Mouse (Mus musculus): ENCODE measurements around the gene Ddx11.
"Not testable (repeated sequence)": the region's sequence is repeated elsewhere in the genome, so short reads cannot be mapped to it uniquely, and the experiment has no call there.

The Ddx11 gene

DNA sequence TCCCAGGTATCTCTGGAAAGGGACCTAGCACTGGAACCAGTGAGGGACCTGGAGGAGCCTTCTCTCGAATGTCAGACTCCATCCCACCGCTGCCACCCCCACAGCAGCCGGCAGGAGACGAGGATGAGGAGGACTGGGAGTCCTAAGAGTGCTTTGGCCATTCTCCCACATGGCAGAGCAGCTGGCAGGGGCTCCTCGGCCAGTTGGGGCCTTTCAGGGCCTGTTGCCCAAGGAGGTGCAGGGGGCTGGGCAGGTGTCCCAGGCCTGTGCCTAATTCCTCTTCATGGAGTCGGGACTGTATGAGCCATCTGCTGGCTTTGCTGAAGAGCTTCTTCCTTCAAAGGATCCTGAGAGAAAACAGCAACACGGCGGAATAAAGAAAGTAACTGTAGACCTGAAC, 4.3 kb upstream of the Ddx11 start:
- no peak for DNase-seq

DNA sequence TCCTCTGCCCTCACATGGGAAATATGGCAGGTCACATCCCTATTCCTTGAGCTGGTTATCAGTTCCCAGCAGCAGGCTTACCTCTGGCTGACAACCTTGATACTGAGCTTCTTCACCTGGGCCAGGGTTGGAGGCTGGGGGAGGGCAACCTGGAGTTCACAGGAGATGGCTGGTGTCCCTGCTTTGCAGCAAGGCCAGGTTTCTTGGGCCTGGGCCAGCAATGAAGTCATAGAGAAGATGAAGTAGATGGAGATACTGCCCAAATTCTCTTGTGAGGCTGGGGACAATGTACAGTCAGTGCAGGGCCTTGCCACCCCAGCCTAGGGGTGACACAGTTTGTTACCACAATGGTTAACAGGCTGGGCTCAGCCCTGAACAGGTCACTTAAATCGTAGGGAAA, 2.6 kb upstream of the Ddx11 start:
- no peak for DNase-seq

DNA sequence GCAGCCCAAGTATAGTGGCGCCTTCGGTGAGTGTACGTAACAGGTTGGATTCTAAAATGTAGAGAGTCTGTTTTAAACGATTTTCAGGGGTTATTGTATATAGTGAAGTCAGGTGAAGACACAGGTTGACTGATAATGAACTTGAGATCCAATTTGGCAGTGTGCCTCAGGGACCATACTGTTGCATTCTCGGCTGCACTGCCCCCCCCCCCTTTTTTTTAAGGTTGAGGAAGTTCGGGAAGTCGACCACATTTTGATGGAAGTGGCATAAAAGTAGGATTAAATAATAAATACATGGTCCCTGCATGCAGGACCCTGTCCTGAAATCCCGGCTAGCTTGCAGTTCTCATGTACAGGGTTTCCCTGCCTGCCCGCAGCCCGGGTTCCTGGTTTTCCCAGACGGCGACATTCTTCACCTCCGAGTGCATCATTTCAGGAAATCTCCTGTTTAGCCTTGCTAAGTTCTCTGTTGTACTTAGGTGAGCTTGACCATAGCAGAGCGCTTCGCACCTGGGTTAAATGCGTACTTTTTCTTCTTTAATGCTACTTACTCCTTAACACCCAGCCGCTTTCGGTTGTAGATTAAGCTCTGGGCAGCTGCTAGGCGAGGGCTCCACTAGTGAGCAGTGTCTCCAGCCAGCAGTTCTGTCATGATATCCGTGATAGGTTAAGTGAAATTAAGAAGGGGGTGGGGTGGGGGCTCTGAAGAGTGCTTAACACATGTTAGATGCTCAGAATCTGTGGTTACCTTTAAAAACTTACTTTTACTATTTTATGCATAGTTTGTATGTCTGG, 693 bp downstream of the Ddx11 start:
- peak in 1 of 2 experiments; percentile 16 for DNase-seq

DNA sequence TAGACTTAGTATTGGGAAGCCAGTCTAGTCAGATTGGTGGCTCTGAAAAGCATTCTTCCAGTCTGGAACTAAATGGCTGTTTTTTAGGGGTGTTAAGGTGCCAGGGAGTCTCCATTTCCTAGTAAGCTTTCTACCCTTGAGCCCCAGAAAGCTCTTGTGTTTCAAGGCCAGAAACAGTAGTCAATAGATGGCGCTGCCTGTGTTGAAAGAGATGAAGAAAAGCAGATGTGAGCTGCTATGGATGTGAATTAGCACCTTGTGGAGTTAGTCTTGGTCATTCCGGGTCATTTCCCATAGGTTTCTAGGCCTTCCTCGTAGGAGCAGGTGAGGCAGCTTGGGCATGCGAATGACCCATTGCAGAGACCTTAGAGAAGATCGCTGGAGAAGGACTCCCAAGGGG, 1.9 kb downstream of the Ddx11 start:
- DNase-seq, result no peak

DNA sequence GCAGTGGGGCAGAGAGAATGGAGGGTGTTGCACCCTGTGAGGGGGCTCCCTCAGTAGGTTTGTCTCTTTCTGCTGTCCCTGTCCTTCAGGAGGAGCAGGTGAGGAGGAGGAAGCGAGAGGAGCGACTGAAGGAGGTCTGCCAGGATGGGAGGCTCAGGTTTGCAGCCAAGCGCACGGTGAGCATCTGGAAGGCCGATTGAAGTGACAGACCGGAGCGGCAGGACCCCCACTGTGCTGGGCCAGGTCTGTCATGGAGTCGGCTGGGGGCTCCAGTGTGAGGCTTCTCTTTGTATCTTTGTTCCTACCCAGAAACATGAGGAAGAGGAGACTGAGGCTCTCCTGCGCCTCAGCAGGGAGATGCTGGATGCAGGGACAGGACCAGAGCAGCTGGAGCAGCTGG, 7.1 kb downstream of the Ddx11 start:
- DNase-seq, result no peak

DNA sequence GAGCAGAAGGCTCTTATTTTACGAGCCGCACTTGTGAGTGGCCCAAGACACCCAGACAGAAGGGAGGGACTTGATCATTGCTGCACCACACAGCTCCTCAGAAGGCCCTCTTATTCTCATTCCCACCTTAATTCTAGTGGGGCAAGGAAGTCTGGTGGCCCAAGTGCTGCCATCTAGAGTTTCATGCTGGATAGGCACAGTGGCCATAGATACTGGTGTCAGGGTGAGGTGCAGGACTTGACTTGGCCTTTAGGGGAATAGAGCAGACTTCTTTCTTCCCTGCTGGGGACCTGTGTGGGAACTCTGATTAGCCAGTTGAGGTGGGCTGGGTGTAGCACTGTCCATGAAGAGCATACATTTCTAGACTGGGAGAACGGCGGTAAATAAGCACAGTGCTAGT, 7.9 kb downstream of the Ddx11 start:
- peak in 1 of 2 experiments; percentile 33 for DNase-seq

DNA sequence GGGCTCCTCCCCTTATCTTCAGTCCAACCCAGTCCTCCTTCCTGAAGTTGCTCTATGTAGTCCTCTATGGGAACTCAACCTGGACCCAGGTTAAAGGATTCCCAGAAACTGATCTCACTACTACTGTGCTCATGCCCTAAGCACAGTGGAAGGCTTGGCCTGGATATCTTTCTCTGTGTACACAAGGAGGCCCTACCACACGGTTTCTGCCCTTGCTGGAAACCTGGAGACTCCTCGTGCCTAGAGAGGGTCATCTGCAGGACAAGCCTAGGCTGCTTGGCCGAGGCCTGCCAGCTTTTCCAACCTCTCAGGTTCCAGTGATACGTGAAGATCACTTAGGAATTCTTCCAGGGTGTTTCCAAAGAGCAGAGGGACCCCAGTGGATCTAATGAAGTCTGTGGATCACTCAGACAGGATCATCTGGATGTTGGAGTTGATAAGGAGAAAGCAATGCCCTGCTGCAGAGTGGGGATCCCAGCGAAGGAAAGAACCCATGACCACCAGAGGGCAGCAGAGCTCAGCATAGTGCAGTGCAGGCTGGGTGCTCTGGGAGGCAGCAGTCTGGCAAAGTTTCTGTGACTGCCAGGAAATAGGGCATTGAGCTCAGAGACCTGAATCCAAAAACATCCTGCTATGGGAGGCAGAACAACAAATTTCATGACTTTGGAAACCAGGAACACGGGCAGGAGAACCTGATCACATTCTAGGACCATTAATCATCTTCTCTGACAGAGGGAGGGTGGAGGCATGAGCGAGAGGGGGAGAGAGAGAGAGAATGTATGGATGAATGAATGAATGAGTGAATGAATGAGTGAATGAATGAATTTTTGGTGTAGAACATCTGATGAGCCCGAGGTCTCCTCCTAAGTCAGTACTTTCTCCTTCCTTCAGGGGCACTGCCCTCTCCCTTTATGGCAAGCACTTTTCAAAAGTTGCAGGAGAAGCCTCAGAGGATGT, 29.7 kb downstream of the Ddx11 start:
- not testable (repeated sequence) for DNase-seq

DNA sequence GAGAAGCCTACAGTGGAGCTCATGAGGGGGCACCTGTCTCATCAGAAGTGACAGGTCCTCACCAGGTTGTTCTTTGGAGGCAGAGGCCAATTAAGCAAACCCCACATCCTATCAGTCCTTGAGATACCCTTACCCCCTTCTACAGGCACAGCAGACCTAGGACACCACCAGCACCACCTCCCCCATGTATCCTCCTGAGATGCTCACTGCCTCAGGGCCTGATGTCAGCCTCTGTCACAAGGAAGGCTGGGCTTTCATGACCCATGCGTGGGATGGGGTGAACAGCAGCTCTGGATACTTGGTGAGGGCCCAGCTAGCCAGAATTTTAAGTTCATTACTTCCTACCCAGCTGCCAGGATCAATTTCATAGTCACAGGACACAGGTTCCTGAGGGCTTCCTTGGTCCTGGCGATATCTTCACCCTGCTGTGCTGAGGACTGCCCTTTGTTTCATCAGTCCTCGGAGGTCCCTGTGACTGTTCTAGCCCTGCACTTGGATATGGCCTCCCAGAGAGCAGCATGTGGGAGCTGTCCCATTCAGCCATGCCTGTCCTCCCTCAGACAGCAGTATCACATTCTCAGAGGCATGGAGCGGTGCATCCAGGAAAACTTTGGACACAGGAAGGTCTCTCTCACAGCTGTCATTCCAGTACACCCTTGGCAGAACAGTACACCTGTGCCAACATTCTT, 30.6 kb downstream of the Ddx11 start:
- DNase-seq, result not testable (repeated sequence)

DNA sequence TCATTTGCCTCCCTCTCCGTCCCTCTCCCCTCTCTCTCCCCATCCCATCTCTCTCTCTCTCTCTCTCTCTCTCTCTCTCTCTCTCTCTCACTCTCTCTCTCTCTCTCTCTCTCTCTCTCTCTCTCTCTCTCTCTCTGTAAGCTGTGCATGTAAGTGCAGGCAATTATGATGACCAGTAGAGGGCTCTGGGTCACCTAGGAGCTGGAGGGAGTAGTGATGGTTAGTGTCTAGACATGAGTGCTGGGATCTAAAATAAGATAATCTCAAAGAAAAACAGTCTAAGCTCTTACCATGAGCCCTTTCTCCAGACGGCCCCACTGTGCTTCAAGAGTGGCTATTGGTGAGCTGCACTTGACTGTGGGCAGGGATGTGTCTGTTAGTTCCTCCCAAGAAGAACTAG, 31.6 kb downstream of the Ddx11 start:
- no peak for DNase-seq

DNA sequence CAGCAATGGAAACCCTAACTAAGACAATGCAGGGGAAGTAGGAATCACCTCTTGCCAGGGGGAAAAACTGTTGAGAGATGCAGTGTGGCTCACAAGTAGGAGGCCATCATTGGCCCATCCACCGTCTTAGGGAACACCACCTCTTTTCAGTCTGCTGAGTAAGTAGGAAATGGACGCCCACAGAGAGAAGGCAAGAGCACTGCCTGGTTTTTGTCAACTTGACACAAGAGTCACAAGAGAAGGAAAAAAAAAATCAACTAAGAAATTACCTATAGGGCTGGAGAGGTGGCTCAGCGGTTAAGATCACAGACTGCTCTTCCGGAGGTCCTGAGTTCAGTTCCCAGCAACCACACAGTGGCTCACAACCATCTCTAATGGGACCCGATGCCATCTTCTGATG, 35.0 kb downstream of the Ddx11 start:
- DNase-seq, result no peak

DNA sequence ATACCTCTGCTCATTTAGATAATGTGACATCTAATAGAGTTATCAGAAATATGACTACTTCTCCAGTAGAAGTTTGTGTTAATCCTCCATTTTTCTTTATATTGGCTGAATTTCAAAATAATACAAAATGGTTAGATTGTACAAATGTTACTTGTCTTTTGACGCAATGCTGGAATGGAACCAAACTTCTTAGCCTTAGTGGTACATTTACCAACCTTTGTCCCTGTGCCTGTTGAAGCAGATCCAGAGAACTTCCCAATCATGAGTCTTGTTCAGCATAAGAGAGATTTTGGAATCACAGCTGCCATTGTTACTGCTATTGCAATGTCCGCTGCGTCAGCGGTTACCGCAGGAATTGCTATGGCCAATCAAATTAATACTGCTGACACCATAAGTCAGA, 43.8 kb downstream of the Ddx11 start:
- DNase-seq, result peak; percentile 7 to 18

DNA sequence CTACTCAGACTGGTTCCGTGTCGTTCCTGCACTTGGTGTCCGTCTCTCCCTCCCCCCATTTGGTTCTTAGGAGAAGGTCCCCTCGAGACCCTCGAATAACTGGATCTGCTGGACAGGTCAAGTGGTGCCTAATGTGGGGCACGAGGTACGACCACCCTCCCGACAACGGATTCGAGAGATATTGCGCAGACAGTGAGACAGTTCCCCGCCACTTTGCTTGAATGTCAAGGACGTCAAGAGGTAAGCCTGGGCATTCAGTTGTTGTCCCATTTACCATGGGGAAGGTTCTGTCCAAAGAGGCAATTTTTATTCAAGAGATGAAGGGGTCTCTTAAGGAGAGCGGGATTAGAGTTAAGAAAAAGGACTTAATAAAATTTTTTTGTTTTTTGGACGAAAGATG, 47.7 kb downstream of the Ddx11 start:
- not testable (repeated sequence) for DNase-seq

DNA sequence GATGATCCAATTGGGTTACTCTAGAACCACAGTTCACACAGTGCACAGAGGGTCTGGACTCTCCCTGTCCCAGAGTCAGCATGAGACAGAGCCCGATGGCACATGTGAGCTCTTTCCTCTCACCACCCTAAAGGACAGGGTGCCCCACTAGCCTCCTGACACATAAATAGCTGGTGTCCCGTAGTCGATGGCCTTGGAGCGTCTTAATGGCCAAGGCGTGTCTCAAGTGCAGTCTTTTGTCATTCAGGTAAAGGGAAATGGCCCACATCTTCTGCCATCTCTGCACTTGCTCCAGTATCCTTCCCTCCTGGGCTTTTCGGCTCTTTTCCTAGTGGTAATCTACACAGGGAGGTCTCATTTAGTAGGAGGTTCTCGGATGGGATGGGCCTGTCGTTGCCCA, 67.3 kb downstream of the Ddx11 start:
- no peak for DNase-seq

DNA sequence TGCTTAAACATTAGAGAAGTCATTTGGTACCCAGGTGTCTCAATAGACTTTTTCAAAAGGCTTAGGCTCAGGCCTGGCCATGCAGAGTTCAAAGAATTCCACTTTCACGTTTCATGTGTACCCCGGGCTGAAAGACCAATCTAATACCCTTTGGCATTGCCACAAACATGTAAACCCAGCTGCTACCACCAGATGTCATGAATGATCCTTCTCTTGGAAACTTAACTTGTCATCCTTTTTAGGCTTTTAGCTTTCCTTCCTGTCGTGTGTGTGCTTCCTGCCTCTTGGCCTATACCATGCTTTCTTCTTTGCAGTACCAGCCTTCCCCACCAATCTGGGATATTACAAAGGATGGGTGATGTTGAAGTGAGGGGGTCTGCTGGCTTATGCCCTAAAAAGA, 73.7 kb downstream of the Ddx11 start:
- peak in 1 of 2 experiments; percentile 38 for DNase-seq
